Mouse (Mus musculus) hindbrain, postnatal 0 days (tissue): ENCODE measurements around the gene Camkmt. TPM values are rescaled to one million over a fixed set of nuclear protein-coding genes. Genes with fewer than 3 reads are reported as not detected.

Experiments used
- ATAC-seq: fragments of 200-750 bp; cut with Nextera tagmentation; 2 replicates; pipeline ENCODE4 v1.8.0; 2017; ENCODE audit warnings: mild to moderate bottlenecking, moderate TSS enrichment, moderate library complexity
- DNase-seq: peaks from one replicate; pipeline ENCODE4 v3.0.0-alpha.2; 2015; ENCODE audit warnings: low spot score
- H3K27ac ChIP-seq: fragments of 300-500 bp; sonication (generic); 2 replicates; pipeline ENCODE4 v1.5.1; 2014; ENCODE audit warnings: mild to moderate bottlenecking
- H3K27me3 ChIP-seq: fragments of 300-500 bp; sonication (generic); 2 replicates; pipeline ENCODE4 v1.6.1; 2014; ENCODE audit warnings: low read length, mixed read lengths; ENCODE audit not compliant: insufficient read depth
- H3K36me3 ChIP-seq: fragments of 300-500 bp; sonication (generic); 2 replicates; pipeline ENCODE4 v1.6.1; 2014; ENCODE audit warnings: low read length, mixed read lengths; ENCODE audit not compliant: insufficient read depth
- H3K4me1 ChIP-seq: fragments of 300-500 bp; sonication (generic); 2 replicates; pipeline ENCODE4 v1.6.1; 2014; ENCODE audit warnings: antibody characterized with exemption, low read length, mixed read lengths; ENCODE audit not compliant: insufficient read depth
- H3K4me2 ChIP-seq: fragments of 300-500 bp; sonication (generic); 2 replicates; pipeline ENCODE4 v1.6.1; 2014; ENCODE audit warnings: low read depth, mild to moderate bottlenecking, low read length, moderate library complexity, mixed read lengths
- H3K4me3 ChIP-seq: fragments of 300-500 bp; sonication (generic); 2 replicates; pipeline ENCODE4 v1.5.1; 2014; ENCODE audit warnings: low read length
- H3K9ac ChIP-seq: fragments of 300-500 bp; sonication (generic); replicated peaks from 2 replicates; pipeline ENCODE4 v1.6.1; 2014; ENCODE audit warnings: mild to moderate bottlenecking, low read length, moderate library complexity, mixed read lengths
- H3K9me3 ChIP-seq: fragments of 300-500 bp; sonication (generic); 2 replicates; pipeline ENCODE4 v1.6.1; 2016; ENCODE audit warnings: low read length, mixed read lengths
- CTCF ChIP-seq: IDR thresholded peaks from 2 replicates; pipeline ENCODE4 v1.5.1; 2016; ENCODE audit warnings: antibody characterized with exemption, control low read depth, low read depth
- WGBS: fragments of 180-500 bp; shearing (Covaris S2); extraction: QIAGEN DNeasy Blood & Tissue Kit; methylation state at CpG from one replicate; pipeline ENCODE4 v1.1.7; 2014; 5-methylcytosine and 5-hydroxymethylcytosine counted together
- polyA plus RNA-seq: library from polyadenylated mRNA; unstranded; fragments of >200 nt; fragmentation: Nextera tagmentation; extraction: Ambion mirVana; gene quantifications from 2 replicates; pipeline ENCODE4 v1.2.1, GENCODE M21; 2015
- total RNA-seq: library from RNA; depleted of rRNA; stranded (reverse); fragments of >200 nt; gene quantifications from 2 replicates; pipeline ENCODE4 v1.2.3, GENCODE M21; 2014

Gene Camkmt
- total and polyA plus RNA-seq, 2 experiments from 2014 or later = 8.4 to 15.9 TPM

DNA sequence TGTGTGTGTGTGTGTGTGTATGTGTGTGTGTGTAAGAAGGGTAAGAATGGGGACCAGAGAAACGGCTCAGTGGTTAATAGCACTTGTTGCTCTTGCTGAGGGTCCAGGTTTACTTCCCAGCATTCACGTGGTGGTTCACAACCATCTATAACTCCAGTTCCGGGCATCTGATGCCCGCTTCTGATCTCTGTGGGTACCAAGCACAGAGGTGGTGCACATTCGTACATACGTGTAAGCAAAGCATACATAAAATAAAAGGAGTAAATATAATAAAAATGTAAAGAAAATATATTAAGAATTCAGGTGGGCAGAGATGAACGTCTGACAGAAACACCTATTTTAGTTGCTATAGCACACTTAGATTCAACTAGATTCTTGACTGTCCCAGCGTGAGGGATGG, 260.9 kb downstream of the Camkmt start:
- no peaks in the 10 kb centered on the region for H3K27me3 ChIP-seq
- H3K9me3 ChIP-seq = no peaks in the 10 kb centered on the region
- DNase-seq (no peak), ATAC-seq (no peak)
- no peak overlapping the region for H3K4me2 ChIP-seq
- WGBS = 94% methylated on average over 8 of the region's 8 CpGs
- no peak for TF ChIP-seq CTCF
- H3K4me3 ChIP-seq = no peak overlapping the region
- H3K36me3 ChIP-seq = no peaks in the 10 kb centered on the region
- no peak overlapping the region for H3K27ac ChIP-seq
- H3K4me1 ChIP-seq = no peaks in the 10 kb centered on the region; the same call in 1 of the 2 replicates
- no peak overlapping the region for H3K9ac ChIP-seq

DNA sequence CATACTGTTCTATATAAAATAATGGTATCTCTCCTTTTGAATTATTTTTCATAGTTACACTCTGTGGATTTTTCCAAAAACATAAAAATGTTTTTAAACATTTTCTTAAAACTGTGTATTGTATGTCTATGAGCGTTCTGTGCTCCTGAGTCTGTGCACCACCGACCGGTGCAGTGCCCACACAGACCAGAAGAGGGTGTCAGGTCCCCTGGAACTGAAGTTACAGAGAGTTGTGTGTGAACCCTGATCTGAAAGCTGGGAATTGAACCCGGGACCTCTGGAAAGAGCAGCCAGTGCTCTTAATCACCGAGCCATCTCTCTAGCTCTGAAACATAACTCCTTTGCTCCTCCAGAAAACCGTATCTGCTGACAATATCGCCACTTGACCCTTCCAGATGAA, 262.4 kb downstream of the Camkmt start:
- DNase-seq (no peak), ATAC-seq (no peak)
- H3K4me1 ChIP-seq = no peaks in the 10 kb centered on the region; the same call in 1 of the 2 replicates
- H3K27ac ChIP-seq = no peak overlapping the region
- WGBS = 85% methylated on average over 7 of the region's 7 CpGs
- H3K9me3 ChIP-seq = no peaks in the 10 kb centered on the region
- H3K9ac ChIP-seq = no peak overlapping the region
- H3K27me3 ChIP-seq = no peaks in the 10 kb centered on the region
- no peak overlapping the region for H3K4me2 ChIP-seq
- H3K36me3 ChIP-seq = no peaks in the 10 kb centered on the region
- no peak overlapping the region for H3K4me3 ChIP-seq
- peak; percentile 36; the same call in 1 of the 2 replicates for TF ChIP-seq CTCF

DNA sequence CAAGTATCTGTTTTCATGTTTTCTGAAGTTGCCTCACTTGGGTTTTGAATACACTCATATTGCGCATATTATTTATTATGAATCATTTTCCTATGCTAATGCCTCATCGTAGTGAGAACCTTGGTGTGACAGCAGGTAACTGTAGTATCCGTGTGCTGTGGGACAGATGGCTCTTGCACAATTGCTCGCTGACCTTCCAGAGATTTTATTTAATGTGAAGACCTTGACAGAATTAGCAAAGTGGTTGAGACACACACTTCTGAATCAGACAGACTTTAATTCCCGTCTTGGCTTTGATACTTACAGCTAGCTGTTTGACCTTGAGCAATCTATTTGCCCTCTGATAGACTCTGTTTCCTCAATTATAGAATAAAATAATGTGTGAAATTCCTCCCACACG, 262.8 kb downstream of the Camkmt start:
- DNase-seq (peak; percentile 36), ATAC-seq (no peak)
- no peaks in the 10 kb centered on the region; the same call in 1 of the 2 replicates for H3K4me1 ChIP-seq
- no peak for TF ChIP-seq CTCF
- 65% methylated on average over 6 of the region's 6 CpGs for WGBS
- H3K9me3 ChIP-seq = no peaks in the 10 kb centered on the region
- no peaks in the 10 kb centered on the region for H3K27me3 ChIP-seq
- no peaks in the 10 kb centered on the region for H3K36me3 ChIP-seq
- no peak overlapping the region for H3K4me3 ChIP-seq
- no peak overlapping the region for H3K4me2 ChIP-seq
- 0 out of 2 replicates have a peak overlapping the region, but pooled peaks have one; percentile 26 for H3K27ac ChIP-seq
- no peak overlapping the region for H3K9ac ChIP-seq

DNA sequence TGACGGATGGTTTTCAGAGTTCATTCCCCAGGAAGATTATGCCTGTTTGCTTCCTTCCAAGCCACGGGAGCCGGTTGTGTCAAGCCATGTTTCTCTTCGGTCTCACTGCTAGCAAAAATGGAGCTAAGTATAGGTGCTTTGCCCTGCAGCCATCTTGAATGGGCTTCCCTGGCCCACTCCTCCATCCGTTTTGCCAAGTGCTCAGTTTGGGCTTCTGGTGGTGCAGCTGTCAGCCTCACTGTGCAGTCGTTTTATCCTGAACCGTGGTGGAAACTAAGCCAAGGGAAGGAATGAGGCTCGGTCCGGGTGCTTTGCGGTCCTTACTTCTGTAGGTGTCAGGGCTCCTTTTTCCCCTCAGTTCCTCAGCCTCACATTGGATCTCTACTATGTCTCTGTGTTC, 263.3 kb downstream of the Camkmt start:
- Histone ChIP-seq H3K4me2 (no peak overlapping the region), H3K27me3 (no peaks in the 10 kb centered on the region), H3K27ac (0 out of 2 replicates have a peak overlapping the region, but pooled peaks have one; percentile 26), H3K9ac (no peak overlapping the region), H3K4me1 (no peaks in the 10 kb centered on the region; the same call in 1 of the 2 replicates), H3K4me3 (no peak overlapping the region), H3K36me3 (no peaks in the 10 kb centered on the region), H3K9me3 (no peaks in the 10 kb centered on the region)
- DNase-seq (peak; percentile 24), ATAC-seq (no peak)
- 58% methylated on average over 10 of the region's 10 CpGs for WGBS
- TF ChIP-seq CTCF = no peak

DNA sequence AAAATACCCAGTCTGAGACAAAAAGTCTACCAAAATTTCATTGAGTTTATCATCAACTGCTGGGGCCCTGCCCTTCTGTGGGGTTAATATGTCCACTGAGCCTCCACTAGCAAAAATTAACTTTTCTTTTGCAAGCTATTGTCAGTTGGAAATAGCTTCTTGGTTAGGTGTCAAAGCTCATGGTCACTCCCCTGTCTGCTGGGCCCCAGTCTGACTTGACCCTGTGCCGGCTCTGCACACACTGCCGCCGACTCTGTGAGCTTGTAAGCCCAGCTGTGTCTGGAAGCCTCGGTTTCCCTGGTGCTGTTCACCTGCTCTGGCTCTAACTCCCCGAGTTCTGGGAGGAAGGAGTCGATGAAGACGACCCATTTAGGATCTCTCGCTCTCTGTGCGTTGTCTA, 265.0 kb downstream of the Camkmt start:
- Histone ChIP-seq H3K27ac (no peak overlapping the region), H3K4me2 (no peak overlapping the region), H3K36me3 (no peaks in the 10 kb centered on the region), H3K27me3 (no peaks in the 10 kb centered on the region), H3K9ac (no peak overlapping the region), H3K4me1 (no peaks in the 10 kb centered on the region; the same call in 1 of the 2 replicates), H3K4me3 (no peak overlapping the region), H3K9me3 (no peaks in the 10 kb centered on the region)
- TF ChIP-seq CTCF = no peak
- 92% methylated on average over 9 of the region's 9 CpGs for WGBS
- ATAC-seq = no peak
- DNase-seq = no peak

DNA sequence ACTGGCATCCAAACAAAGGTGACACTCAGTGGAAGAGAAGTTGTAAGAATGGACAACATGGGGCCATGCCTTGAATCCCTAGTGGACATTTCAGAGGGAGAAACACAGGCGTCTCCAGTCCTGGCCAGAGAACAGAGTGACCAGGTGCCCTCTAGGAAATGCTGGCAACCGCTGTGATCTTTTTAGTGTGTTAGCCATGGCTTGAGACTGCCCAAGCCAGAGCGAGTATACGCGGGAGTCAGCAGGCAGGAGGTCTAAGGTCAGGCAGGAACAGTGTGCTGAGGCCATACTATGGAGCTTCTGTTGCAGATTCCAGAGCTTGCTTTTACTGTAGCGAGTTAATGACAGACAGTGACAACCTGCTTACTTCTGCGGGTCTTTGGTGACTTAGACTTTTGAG, 270.7 kb downstream of the Camkmt start:
- no peak for DNase-seq
- no peak for TF ChIP-seq CTCF
- Histone ChIP-seq H3K9ac (no peak overlapping the region), H3K9me3 (no peaks in the 10 kb centered on the region), H3K36me3 (no peaks in the 10 kb centered on the region), H3K27ac (no peak overlapping the region), H3K4me2 (no peak overlapping the region), H3K27me3 (no peaks in the 10 kb centered on the region), H3K4me1 (no peaks in the 10 kb centered on the region), H3K4me3 (no peak overlapping the region)
- ATAC-seq = no peak
- WGBS = 75% methylated on average over 7 of the region's 7 CpGs

DNA sequence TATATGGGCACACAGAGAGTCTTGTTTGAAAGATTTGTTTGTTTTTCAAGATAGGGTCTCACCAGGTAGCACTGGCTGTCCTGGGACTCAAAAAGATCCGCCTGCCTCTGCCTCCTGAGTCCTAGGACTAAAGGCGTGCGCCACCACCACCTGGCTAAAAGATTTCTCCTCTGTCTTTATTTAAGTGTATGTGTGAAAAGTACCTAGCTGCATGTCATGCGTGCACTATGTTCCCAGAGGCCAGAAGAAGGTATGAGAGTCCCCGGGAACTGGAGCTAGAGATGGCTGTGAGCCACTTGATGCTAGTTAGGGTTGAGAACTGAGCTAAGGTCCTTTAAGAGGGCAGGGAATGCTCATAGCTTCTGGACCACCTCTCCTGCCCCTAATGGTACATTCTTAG, 277.0 kb downstream of the Camkmt start:
- H3K27me3 ChIP-seq = no peaks in the 10 kb centered on the region
- no peak for TF ChIP-seq CTCF
- H3K27ac ChIP-seq = no peak overlapping the region
- WGBS = 95% methylated on average over 5 of the region's 5 CpGs
- no peaks in the 10 kb centered on the region for H3K9me3 ChIP-seq
- H3K4me2 ChIP-seq = no peak overlapping the region
- no peaks in the 10 kb centered on the region for H3K4me1 ChIP-seq
- H3K9ac ChIP-seq = no peak overlapping the region
- no peak overlapping the region for H3K4me3 ChIP-seq
- no peaks in the 10 kb centered on the region for H3K36me3 ChIP-seq
- DNase-seq = no peak
- ATAC-seq = no peak
